Mouse (Mus musculus) lung, embryonic 15.5 days (tissue): ENCODE data around the gene Arid1a. TPM values are rescaled to one million over a fixed set of nuclear protein-coding genes. Genes with fewer than 3 reads are reported as not detected.

Experiments used
- ATAC-seq: fragments of 200-750 bp; cut with Nextera tagmentation; 2 replicates; pipeline ENCODE4 v1.8.0; 2017; ENCODE audit warnings: moderate number of reproducible peaks, borderline replicate concordance; ENCODE audit not compliant: low FRiP score, low TSS enrichment; ENCODE audit errors: extremely low read depth
- H3K27ac ChIP-seq: fragments of 300-500 bp; sonication (generic); 2 replicates; pipeline ENCODE4 v1.5.1; 2015; ENCODE audit warnings: moderate library complexity, mild to moderate bottlenecking, inconsistent platforms
- H3K27me3 ChIP-seq: fragments of 300-500 bp; sonication (generic); 2 replicates; pipeline ENCODE4 v1.6.1; 2015; ENCODE audit warnings: inconsistent platforms
- H3K36me3 ChIP-seq: fragments of 300-500 bp; sonication (generic); 2 replicates; pipeline ENCODE4 v1.6.1; 2015; ENCODE audit warnings: inconsistent platforms
- H3K4me1 ChIP-seq: fragments of 300-500 bp; sonication (generic); 2 replicates; pipeline ENCODE4 v1.6.1; 2015; ENCODE audit warnings: inconsistent platforms
- H3K4me2 ChIP-seq: fragments of 300-500 bp; sonication (generic); 2 replicates; pipeline ENCODE4 v1.6.1; 2015; ENCODE audit warnings: inconsistent platforms, mild to moderate bottlenecking, moderate library complexity
- H3K4me3 ChIP-seq: fragments of 300-500 bp; sonication (generic); 2 replicates; pipeline ENCODE4 v1.5.1; 2015; ENCODE audit warnings: mild to moderate bottlenecking, inconsistent platforms
- H3K9ac ChIP-seq: fragments of 300-500 bp; sonication (generic); 2 replicates; pipeline ENCODE4 v1.6.1; 2015; ENCODE audit warnings: inconsistent platforms
- H3K9me3 ChIP-seq: fragments of 300-500 bp; sonication (generic); 2 replicates; pipeline ENCODE4 v1.6.1; 2016; ENCODE audit warnings: inconsistent platforms
- WGBS: fragments of 180-500 bp; shearing (Covaris S2); methylation state at CpG from one replicate; pipeline ENCODE4 v1.1.7; 2015; 5-methylcytosine and 5-hydroxymethylcytosine counted together
- polyA plus RNA-seq: library from polyadenylated mRNA; unstranded; fragments of >200 nt; fragmentation: Nextera tagmentation; extraction: Ambion mirVana; gene quantifications from 2 replicates; pipeline ENCODE4 v1.2.1, GENCODE M21; 2015

Arid1a gene
- polyA plus RNA-seq, 1 experiment from 2014 or later: 29.4 TPM

GRCm38 (mm10) chr4:133754871-133755765 lies 1.5 kb downstream of the Arid1a start:
- Histone ChIP-seq H3K27me3 (no peaks in the 10 kb centered on the region), H3K27ac (peak overlapping the region; percentile 100), H3K4me1 (peaks cover 27% of the 10 kb centered on the region), H3K4me2 (peak overlapping the region; percentile 93), H3K9ac (peak overlapping the region; percentile 100), H3K9me3 (no peaks in the 10 kb centered on the region), H3K36me3 (no peaks in the 10 kb centered on the region), H3K4me3 (peak overlapping the region; percentile 99)
- ATAC-seq: no peak
- WGBS: 15% methylated on average over 10 of the region's 10 CpGs

- under 1% methylated on average over 46 of the region's 50 CpGs for WGBS
- peaks cover 1% of the 10 kb centered on the region; the same call in 1 of the 2 replicates for H3K36me3 ChIP-seq
- peak overlapping the region; percentile 100 for H3K9ac ChIP-seq
Measured at GRCm38 (mm10) chr4:133754238-133754637, 2.3 kb downstream of the Arid1a start.

DNA sequence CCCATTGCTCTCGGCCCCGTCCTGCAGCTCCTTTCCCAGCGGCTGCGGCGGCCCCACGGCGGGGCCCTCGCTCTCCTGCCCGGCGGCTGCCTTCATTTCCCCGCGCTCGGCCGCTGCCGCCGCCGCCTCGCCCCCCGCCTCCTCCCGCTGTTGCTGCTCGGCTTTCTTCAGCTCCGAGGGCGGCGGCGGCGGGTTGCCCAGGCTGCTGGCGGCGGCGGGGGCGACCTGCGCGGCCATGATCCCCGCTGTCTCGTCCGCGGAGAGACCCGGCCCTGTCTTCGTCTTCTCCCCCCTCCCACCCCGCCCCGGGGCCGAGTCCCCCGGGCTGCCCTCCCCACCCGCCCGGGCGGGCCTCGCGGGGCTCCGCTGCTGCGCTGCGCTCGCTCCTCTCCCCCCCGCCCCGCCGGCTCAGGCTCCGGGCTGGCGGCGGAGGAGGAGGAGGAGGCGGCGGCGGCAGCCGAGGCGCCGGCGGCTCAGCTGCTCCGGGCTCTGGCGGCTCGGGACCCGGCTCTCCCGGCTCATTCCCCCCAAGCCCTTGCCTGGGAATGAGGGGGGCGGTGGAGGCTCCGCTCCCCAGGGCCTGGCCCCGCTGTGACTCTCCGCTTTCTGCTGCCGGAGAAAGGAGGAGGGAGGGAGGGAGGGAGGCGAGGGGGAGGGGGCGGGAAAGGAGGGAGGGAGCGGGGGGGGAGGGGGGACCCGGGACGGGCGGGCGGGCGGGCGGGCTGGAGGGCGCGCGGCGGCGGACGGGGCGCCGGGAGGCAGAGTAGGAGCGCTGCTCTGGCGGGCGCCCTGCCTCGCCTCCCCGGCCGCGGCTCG lies 3.0 kb downstream of the Arid1a start:
- peak; percentile 46 for ATAC-seq
- WGBS: 0% methylated on average over 21 of the region's 99 CpGs
- Histone ChIP-seq H3K9ac (peak overlapping the region; percentile 100), H3K27me3 (no peaks in the 10 kb centered on the region), H3K36me3 (peaks cover 5% of the 10 kb centered on the region; the same call in 1 of the 2 replicates), H3K4me3 (peak overlapping the region; percentile 99), H3K4me1 (peaks cover 41% of the 10 kb centered on the region), H3K4me2 (peak overlapping the region; percentile 93), H3K9me3 (no peaks in the 10 kb centered on the region), H3K27ac (peak overlapping the region; percentile 100)

More at GRCm38 (mm10) chr4:133754238-133754637, 2.3 kb downstream of the Arid1a start:
- peak; percentile 80 for ATAC-seq
- peak overlapping the region; percentile 100 for H3K27ac ChIP-seq
- H3K4me2 ChIP-seq: peak overlapping the region; percentile 93
- peak overlapping the region; percentile 99 for H3K4me3 ChIP-seq
- H3K27me3 ChIP-seq: no peaks in the 10 kb centered on the region
- no peaks in the 10 kb centered on the region for H3K9me3 ChIP-seq
- peaks cover 35% of the 10 kb centered on the region for H3K4me1 ChIP-seq

DNA sequence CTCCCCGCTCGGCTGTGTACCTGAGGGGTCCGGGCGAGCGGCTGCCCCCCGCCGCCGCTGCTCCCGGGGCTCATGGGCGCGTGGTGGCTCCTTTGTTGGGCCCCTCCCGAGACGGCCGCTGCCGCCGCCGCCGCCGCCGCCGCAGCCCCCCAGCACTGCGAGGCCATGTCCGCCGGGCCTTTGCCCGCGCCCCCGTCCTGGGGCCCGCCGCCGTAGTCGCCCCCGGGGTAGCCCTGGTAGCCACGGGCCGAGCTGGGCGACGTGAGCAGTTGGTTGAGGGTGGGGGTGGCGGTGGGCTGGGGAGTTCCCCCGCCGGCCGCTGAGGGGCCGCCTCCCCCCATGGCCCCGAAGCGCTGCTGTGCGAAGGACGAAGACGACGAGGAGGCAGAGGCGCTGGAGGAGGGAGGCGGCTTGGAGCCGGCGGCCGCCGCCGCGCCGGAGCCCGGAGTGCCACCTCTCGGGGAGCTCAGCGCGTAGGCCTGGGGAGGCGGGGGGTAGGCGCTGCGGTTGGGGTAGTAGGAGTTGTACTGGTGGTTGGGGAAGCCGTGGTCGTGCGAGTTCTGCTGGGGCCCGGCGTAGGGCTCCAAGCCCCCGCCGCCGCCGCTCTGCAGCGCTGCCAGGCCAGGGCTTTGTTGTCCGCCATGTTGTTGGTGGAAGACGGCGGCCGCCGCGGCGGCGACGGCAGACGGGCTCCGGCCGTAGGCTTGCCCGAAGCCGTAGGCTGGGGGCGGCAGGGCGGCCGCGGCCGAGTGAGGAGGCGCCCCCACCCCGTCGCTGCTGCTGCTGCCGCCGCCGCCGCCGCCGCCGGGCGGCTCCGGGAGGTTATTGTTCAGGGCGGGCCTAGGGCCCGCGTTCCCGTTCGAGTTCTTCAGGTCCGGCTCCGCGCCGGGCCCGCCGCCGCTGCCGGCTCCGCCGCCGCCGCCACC lies 3.9 kb downstream of the Arid1a start:
- peaks cover 50% of the 10 kb centered on the region for H3K4me1 ChIP-seq
- no peak for ATAC-seq
- under 1% methylated on average over 59 of the region's 121 CpGs for WGBS
- peak overlapping the region; percentile 100 for H3K27ac ChIP-seq
- H3K4me2 ChIP-seq: peak overlapping the region; percentile 93
- H3K36me3 ChIP-seq: peaks cover 13% of the 10 kb centered on the region
- H3K27me3 ChIP-seq: no peaks in the 10 kb centered on the region
- peak overlapping the region; percentile 100 for H3K9ac ChIP-seq
- no peaks in the 10 kb centered on the region for H3K9me3 ChIP-seq
- peak overlapping the region; percentile 99 for H3K4me3 ChIP-seq

DNA sequence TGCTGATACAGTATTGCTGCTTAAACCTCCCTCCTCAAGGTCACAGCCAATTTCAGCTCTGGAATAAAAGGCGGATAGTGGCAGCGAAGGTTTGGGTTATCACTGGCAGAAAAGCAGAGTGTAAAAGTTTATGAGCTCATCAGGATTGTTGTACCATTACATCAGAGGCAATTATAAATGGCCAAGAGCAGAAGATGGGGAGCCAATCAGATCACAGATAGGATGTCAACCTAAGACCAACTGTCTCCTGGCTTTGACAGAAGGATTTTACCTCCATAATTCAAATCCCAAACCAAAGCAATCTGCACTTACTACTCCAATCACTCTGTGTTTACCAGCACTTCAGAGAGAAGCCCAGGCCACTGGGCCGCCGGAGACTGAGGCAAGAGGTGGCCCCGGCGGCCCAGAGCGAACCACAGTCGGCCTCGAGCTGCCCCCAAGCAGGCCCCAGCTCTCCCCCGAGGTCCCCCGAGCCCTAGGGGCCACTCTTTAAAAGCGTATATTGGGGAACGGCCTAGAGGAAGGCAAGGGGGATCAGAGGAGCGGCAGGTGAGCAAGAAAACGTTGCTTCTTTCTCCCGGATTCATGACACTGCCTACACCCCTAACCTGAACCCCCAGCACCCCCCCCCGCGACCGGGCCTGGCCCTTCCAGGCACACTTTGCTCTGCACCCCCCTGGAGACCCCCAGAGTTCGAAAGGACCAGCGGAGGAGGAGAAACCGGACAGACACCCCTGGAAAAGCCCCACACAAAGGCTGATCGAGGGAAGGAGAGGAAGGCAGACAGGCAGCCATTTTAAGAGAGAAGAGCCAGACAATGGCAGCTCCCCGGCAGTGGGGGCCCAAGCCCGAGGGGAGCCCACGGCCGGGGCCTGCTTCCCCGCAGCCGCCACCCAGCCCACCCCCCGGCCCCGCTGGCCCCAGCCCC lies 4.8 kb downstream of the Arid1a start:
- no peaks in the 10 kb centered on the region for H3K27me3 ChIP-seq
- WGBS: 3% methylated on average over 24 of the region's 31 CpGs
- peak overlapping the region; percentile 100 for H3K9ac ChIP-seq
- H3K27ac ChIP-seq: peak overlapping the region; percentile 100
- H3K36me3 ChIP-seq: peaks cover 14% of the 10 kb centered on the region
- no peak for ATAC-seq
- H3K9me3 ChIP-seq: no peaks in the 10 kb centered on the region
- H3K4me1 ChIP-seq: peaks cover 52% of the 10 kb centered on the region
- peak overlapping the region; percentile 93 for H3K4me2 ChIP-seq
- H3K4me3 ChIP-seq: peak overlapping the region; percentile 99

GRCm38 (mm10) chr4:133750184-133750775 lies 6.3 kb downstream of the Arid1a start:
- peaks cover 14% of the 10 kb centered on the region for H3K36me3 ChIP-seq
- no peak for ATAC-seq
- no peaks in the 10 kb centered on the region for H3K9me3 ChIP-seq
- H3K27me3 ChIP-seq: no peaks in the 10 kb centered on the region
- H3K9ac ChIP-seq: peak overlapping the region; percentile 100
- H3K27ac ChIP-seq: no peak overlapping the region
- 19% methylated on average over 7 of the region's 7 CpGs for WGBS
- H3K4me2 ChIP-seq: peak overlapping the region; percentile 93
- H3K4me3 ChIP-seq: peak overlapping the region; percentile 99
- peaks cover 55% of the 10 kb centered on the region for H3K4me1 ChIP-seq

GRCm38 (mm10) chr4:133735282-133735681 lies 21.3 kb downstream of the Arid1a start:
- Histone ChIP-seq H3K4me1 (peaks cover 52% of the 10 kb centered on the region), H3K9me3 (no peaks in the 10 kb centered on the region), H3K36me3 (peaks cover 8% of the 10 kb centered on the region), H3K4me2 (no peak overlapping the region), H3K4me3 (no peak overlapping the region), H3K27ac (no peak overlapping the region), H3K9ac (no peak overlapping the region), H3K27me3 (no peaks in the 10 kb centered on the region)
- whole genome bisulfite sequencing: 82% methylated on average over 3 of the region's 3 CpGs
- no peak for ATAC-seq

GRCm38 (mm10) chr4:133730122-133730521 lies 26.4 kb downstream of the Arid1a start:
- peak overlapping the region; percentile 91 for H3K27ac ChIP-seq
- H3K4me1 ChIP-seq: peaks cover 82% of the 10 kb centered on the region
- no peaks in the 10 kb centered on the region for H3K9me3 ChIP-seq
- no peak; the same call in 1 of the 2 replicates for ATAC-seq
- H3K36me3 ChIP-seq: peaks cover 4% of the 10 kb centered on the region
- peak overlapping the region; percentile 44 for H3K4me2 ChIP-seq
- peak overlapping the region; percentile 27; the same call in 1 of the 2 replicates for H3K9ac ChIP-seq
- no peaks in the 10 kb centered on the region for H3K27me3 ChIP-seq
- peak overlapping the region; percentile 9; the same call in 1 of the 2 replicates for H3K4me3 ChIP-seq

DNA sequence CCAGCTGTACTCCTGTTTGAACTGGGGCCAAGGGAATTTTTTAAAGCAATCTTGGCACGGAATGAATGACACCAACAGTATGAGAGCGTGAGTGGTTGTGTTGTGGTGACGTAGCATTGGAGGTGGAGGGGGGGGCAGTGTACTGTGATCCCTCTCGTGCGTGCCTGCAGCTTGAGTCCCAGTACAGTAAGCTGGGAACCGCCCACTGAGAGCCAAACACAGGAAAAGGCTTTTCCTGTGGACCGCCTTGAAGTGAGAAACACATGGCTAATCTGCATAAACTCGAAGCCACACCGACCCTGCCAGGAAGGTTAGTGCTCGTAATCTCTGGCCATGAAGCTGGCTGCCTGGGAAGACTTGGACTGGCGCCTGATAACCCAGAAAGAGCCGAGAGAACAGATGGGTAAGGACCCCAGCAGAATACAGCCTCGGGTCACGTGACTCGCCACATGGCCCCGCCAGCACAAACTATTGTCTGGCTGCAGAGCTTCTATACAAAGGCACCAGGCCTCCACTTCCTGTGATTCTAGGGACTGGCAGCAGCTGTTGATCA lies 27.0 kb downstream of the Arid1a start:
- no peaks in the 10 kb centered on the region for H3K9me3 ChIP-seq
- peaks cover 78% of the 10 kb centered on the region for H3K4me1 ChIP-seq
- H3K36me3 ChIP-seq: peaks cover 3% of the 10 kb centered on the region; the same call in 1 of the 2 replicates
- H3K27ac ChIP-seq: peak overlapping the region; percentile 91
- ATAC-seq: peak; percentile 94
- 2% methylated on average over 16 of the region's 16 CpGs for WGBS
- H3K27me3 ChIP-seq: no peaks in the 10 kb centered on the region
- H3K9ac ChIP-seq: 0 out of 2 replicates have a peak overlapping the region, but pooled peaks have one; percentile 27
- peak overlapping the region; percentile 9 for H3K4me3 ChIP-seq
- peak overlapping the region; percentile 44 for H3K4me2 ChIP-seq

- no peak for ATAC-seq
- peaks cover 72% of the 10 kb centered on the region for H3K4me1 ChIP-seq
- peak overlapping the region; percentile 91 for H3K27ac ChIP-seq
- H3K9ac ChIP-seq: no peak overlapping the region
- H3K27me3 ChIP-seq: no peaks in the 10 kb centered on the region
- 44% methylated on average over 6 of the region's 6 CpGs for WGBS
- peak overlapping the region; percentile 9; the same call in 1 of the 2 replicates for H3K4me3 ChIP-seq
- peaks cover 3% of the 10 kb centered on the region; the same call in 1 of the 2 replicates for H3K36me3 ChIP-seq
- H3K4me2 ChIP-seq: peak overlapping the region; percentile 44
- H3K9me3 ChIP-seq: no peaks in the 10 kb centered on the region
Measured at GRCm38 (mm10) chr4:133729007-133729406, 27.6 kb downstream of the Arid1a start.
